11 mouse cellular contexts compared by ENCODE assay signal in genomic region chr6:143143321-143143720, GRCm38 (mm10). TPM values are rescaled to one million over a fixed set of nuclear protein-coding genes. Genes with fewer than 3 reads are reported as not detected.
A peak's percentile ranks its signal among the peaks of the same experiment; 100 is the strongest.
DNase-seq lines count a peak whose midpoint lies in the region; ATAC-seq and TF ChIP-seq lines count a peak whose summit lies in the region.
"Had no signal": no experiment of that assay in that cellular context is flagged by ENCODE, and none has a peak within 500 bp of the region (broad histone marks: within the 10 kb centered on the region; RNA-seq: fewer than 3 reads in every experiment).

No protein-coding gene starts in this region.

- no peaks in the 10 kb centered on the region for H3K36me3 ChIP-seq in heart, embryonic 13.5 days
- H3K36me3 ChIP-seq in E14TG2a.4 (ENCODE audit: insufficient read depth, low read length), result peaks cover 5% of the 10 kb centered on the region; the same call in 1 of the 2 replicates
- H3K36me3 ChIP-seq in forebrain, embryonic 12.5 days (replicated peaks), result no peaks in the 10 kb centered on the region
- no peaks in the 10 kb centered on the region for H3K36me3 ChIP-seq in liver, embryonic 13.5 days

- WGBS in heart, embryonic 13.5 days, result 79% methylated on average over 9 of the region's 9 CpGs
- 86% methylated on average over 9 of the region's 9 CpGs for WGBS in forebrain, embryonic 12.5 days
- WGBS in liver, embryonic 13.5 days (ENCODE audit: insufficient replicate concordance), result 77% methylated on average over 9 of the region's 9 CpGs

- no peaks in the 10 kb centered on the region for H3K4me1 ChIP-seq in heart, embryonic 13.5 days
- peaks cover 84% of the 10 kb centered on the region for H3K4me1 ChIP-seq in E14TG2a.4 (replicated peaks; ENCODE audit: low read depth, low read length)
- H3K4me1 ChIP-seq in forebrain, embryonic 12.5 days, result no peaks in the 10 kb centered on the region
- H3K4me1 ChIP-seq in liver, embryonic 13.5 days (replicated peaks), result peaks cover 2% of the 10 kb centered on the region

- H3K4me2 ChIP-seq in heart, embryonic 13.5 days, result peak overlapping the region; percentile 73
- peak overlapping the region; percentile 61 for H3K4me2 ChIP-seq in forebrain, embryonic 12.5 days
- H3K4me2 ChIP-seq in liver, embryonic 13.5 days, result peak overlapping the region; percentile 52; the same call in 1 of the 2 replicates

- no peaks in the 10 kb centered on the region for H3K27me3 ChIP-seq in heart, embryonic 13.5 days (replicated peaks)
- no peaks in the 10 kb centered on the region for H3K27me3 ChIP-seq in E14TG2a.4 (ENCODE audit: insufficient read depth, low read length)
- H3K27me3 ChIP-seq in forebrain, embryonic 12.5 days, result peaks cover 6% of the 10 kb centered on the region; the same call in 1 of the 2 replicates
- H3K27me3 ChIP-seq in liver, embryonic 13.5 days, result no peaks in the 10 kb centered on the region; the same call in 1 of the 2 replicates
- H3K27me3 ChIP-seq: CH12.LX had no signal

- ATAC-seq in heart, embryonic 13.5 days (ENCODE audit: extremely low read depth, insufficient number of reproducible peaks, low FRiP score, low TSS enrichment), result no peak
- ATAC-seq in forebrain, embryonic 12.5 days (ENCODE audit: low FRiP score), result no peak
- no peak for ATAC-seq in liver, embryonic 13.5 days (ENCODE audit: low read depth)

- peak overlapping the region; percentile 49 for H3K4me3 ChIP-seq in heart, embryonic 13.5 days
- peak overlapping the region; percentile 64 for H3K4me3 ChIP-seq in E14TG2a.4 (replicated peaks; ENCODE audit: low read length)
- H3K4me3 ChIP-seq in forebrain, embryonic 12.5 days (replicated peaks), result peak overlapping the region; percentile 35; the same call in 1 of the 2 replicates
- H3K4me3 ChIP-seq in liver, embryonic 13.5 days (replicated peaks), result peak overlapping the region; percentile 23

- no peak for DNase-seq in heart, postnatal 25 days (ENCODE audit: low spot score)
- no peak for DNase-seq in liver, embryonic 13.5 days
- no peak for DNase-seq in adrenal gland, postnatal 10 days
- no peak for DNase-seq in left cerebral cortex, postnatal 14 days (ENCODE audit: low spot score in 2 of 2)
- DNase-seq in frontal cortex, postnatal 25 days (ENCODE audit: low spot score in 2 of 2), result no peak
- DNase-seq: adrenal gland, postnatal 25 days had no signal

- intact Hi-C loops in heart, postnatal 25 days (cut with DNase I), result no loop called here
- intact Hi-C loops in left cerebral cortex, postnatal 14 days (cut with DNase I), result no loop called here

- H3K27ac ChIP-seq in heart, embryonic 13.5 days (replicated peaks), result no peak overlapping the region
- no peak overlapping the region for H3K27ac ChIP-seq in forebrain, embryonic 12.5 days
- H3K27ac ChIP-seq in liver, embryonic 13.5 days, result no peak overlapping the region
- H3K27ac ChIP-seq: kidney, postnatal 0 days had no signal

- H3K9me3 ChIP-seq in heart, embryonic 13.5 days, result peaks cover 3% of the 10 kb centered on the region; the same call in 1 of the 2 replicates
- peaks cover 4% of the 10 kb centered on the region; the same call in 1 of the 2 replicates for H3K9me3 ChIP-seq in E14TG2a.4 (ENCODE audit: low read length)
- no peaks in the 10 kb centered on the region for H3K9me3 ChIP-seq in forebrain, embryonic 12.5 days
- no peaks in the 10 kb centered on the region for H3K9me3 ChIP-seq in liver, embryonic 13.5 days (replicated peaks)

- no peak overlapping the region for H3K9ac ChIP-seq in heart, embryonic 13.5 days
- H3K9ac ChIP-seq in forebrain, embryonic 12.5 days, result no peak overlapping the region
- no peak overlapping the region for H3K9ac ChIP-seq in liver, embryonic 13.5 days

- TF ChIP-seq CTCF in E14TG2a.4 (conservative IDR thresholded peaks at IDR 0.05; ENCODE audit: low read length), result no peak

RNA-seq across cellular contexts. Expression of gene Etnk1, which starts 23.7 kb away (rescaled TPM):
- polyA plus RNA-seq in heart, embryonic 13.5 days (2015; fragmentation: Nextera tagmentation; extraction: Ambion mirVana), result 11.0 and 12.0 TPM in 2 replicates
- total RNA-seq in heart, postnatal 25 days (2021), result 10 to 100 TPM; 23.1 to 26.1 TPM
- polyA plus RNA-seq in forebrain, embryonic 12.5 days (2016; fragmentation: Nextera tagmentation; extraction: Ambion mirVana), result 33.9 and 39.5 TPM in 2 replicates
- polyA plus RNA-seq in liver, embryonic 13.5 days (2015; fragmentation: Nextera tagmentation; extraction: Ambion mirVana), result 8.0 and 10.0 TPM in 2 replicates
- 10 to 100 TPM; 79.6 to 81.5 TPM for total RNA-seq in adrenal gland, postnatal 10 days (2021)
- total RNA-seq in left cerebral cortex, postnatal 14 days (2021), result 100 to 1,000 TPM; 161 to 170 TPM

RNA-seq across cellular contexts. Expression of gene C2cd5, which starts 43.4 kb away (rescaled TPM):
- polyA plus RNA-seq in heart, embryonic 13.5 days (2015; fragmentation: Nextera tagmentation; extraction: Ambion mirVana), result 16.5 and 18.1 TPM in 2 replicates
- 10 to 100 TPM; 15.4 to 16.7 TPM for total RNA-seq in heart, postnatal 25 days (2021)
- polyA plus RNA-seq in forebrain, embryonic 12.5 days (2016; fragmentation: Nextera tagmentation; extraction: Ambion mirVana), result 44.6 and 46.0 TPM in 2 replicates
- polyA plus RNA-seq in liver, embryonic 13.5 days (2015; fragmentation: Nextera tagmentation; extraction: Ambion mirVana), result 15.2 and 18.8 TPM in 2 replicates
- total RNA-seq in adrenal gland, postnatal 10 days (2021), result 10 to 100 TPM; 19.5 to 34.9 TPM
- total RNA-seq in left cerebral cortex, postnatal 14 days (2021), result 10 to 100 TPM; 69.6 to 73.5 TPM
